Mouse (Mus musculus) retina, postnatal 1 day (tissue): ENCODE data around the gene Slc29a2.
A peak's percentile ranks its signal among the peaks of the same experiment; 100 is the strongest.

Experiments used
- DNase-seq: peaks from one replicate; pipeline ENCODE4 v3.0.0-alpha.2; 2012

Slc29a2 gene

GRCm38 (mm10) chr19:5023621-5024479, at the start of gene Slc29a2:
Gene Slc29a2 (plus strand): TSS chr19:5023860.
- peak; percentile 94 for DNase-seq

DNA sequence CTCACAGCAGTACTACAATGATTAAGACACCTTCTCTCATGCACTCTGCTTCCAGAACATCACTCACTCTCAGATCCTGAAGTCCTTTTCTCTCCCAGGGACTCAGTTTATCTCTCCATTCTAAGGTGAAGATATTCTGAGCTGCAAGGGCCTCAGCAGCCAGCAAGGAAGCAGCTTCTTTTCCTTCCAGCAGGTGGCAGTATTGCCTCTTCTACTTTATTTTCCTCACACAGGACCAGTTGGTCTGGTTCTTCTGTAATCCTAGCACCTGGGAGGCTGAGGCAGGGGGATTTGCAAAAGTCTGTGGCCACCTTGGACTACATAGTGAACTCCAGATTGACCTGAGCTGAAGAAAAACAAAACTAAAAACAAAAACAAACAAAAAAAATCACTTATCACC, 41.9 kb upstream of the Slc29a2 start:
- DNase-seq: peak; percentile 79

DNA sequence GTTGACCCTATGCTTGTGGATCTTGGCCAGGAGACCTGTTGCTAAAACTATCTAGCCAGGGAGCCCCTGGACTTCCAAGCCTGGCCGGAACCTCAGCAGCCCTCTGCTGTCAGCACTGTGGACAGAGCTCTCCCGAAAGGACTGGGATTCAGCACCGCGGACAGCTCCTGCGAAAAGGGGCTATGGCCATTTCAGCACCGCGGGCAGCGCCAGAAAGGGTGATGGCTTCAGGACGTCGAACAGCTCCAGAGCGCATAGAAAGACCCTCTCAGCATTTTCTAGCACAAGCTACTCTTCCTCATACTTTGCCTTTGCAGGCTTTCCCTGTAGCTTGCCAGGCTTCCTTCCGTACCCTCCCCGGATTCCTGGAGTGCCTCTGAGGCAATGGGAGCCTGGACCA, 34.6 kb upstream of the Slc29a2 start:
- DNase-seq: peak; percentile 87

GRCm38 (mm10) chr19:4989434-4990255, 34.0 kb upstream of the Slc29a2 start:
- peak; percentile 78 for DNase-seq

DNA sequence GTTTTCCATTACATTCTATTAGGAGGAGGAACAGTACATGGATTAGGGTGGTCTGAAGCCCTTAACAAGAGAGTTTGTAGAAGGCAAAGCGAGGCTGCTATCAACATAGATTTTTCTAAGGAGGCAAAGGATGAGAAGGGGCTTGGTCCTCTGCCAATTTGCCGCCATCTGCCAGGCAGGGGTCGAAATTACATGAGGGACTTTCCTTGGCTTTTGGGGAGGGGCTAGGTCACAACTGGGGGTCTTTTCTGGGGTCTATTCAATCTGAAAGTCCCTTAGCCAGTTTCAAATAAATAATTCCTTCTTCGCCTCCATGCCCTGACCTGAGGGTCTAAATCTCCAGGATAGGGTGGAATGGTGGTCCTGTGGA, 33.4 kb upstream of the Slc29a2 start, which contains the start of gene Npas4:
Npas4 (minus strand) TSS at position 61 of the 370 bp plus-strand sequence.
- no peak for DNase-seq

- peak; percentile 60 for DNase-seq
These were observed 32.9 kb upstream of the Slc29a2 start for GRCm38 (mm10) chr19:4990716-4991115.

- peak; percentile 29 for DNase-seq
These were observed 31.3 kb upstream of the Slc29a2 start for GRCm38 (mm10) chr19:4992371-4992770.

GRCm38 (mm10) chr19:4992904-4993303, 30.8 kb upstream of the Slc29a2 start:
- DNase-seq: peak; percentile 64

DNA sequence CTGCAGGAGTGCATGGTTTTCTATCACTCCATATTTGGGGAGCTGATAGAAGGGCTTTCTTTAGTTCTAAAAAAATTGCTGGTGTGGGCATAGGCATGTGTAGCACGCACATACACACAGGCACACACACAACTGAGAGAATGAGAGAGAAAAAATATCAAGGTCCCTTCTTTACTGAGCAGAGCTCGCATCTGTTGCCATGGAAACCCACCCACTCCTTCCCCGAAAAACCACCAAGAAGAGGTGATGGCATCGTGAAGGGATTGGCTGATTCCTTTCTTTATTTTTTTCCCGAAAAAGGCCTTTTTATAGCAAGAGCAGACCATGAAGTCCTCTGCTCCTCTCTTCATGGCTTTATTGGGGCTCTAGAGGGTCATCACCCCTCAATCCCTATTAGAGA, 29.6 kb upstream of the Slc29a2 start:
- DNase-seq: no peak

DNA sequence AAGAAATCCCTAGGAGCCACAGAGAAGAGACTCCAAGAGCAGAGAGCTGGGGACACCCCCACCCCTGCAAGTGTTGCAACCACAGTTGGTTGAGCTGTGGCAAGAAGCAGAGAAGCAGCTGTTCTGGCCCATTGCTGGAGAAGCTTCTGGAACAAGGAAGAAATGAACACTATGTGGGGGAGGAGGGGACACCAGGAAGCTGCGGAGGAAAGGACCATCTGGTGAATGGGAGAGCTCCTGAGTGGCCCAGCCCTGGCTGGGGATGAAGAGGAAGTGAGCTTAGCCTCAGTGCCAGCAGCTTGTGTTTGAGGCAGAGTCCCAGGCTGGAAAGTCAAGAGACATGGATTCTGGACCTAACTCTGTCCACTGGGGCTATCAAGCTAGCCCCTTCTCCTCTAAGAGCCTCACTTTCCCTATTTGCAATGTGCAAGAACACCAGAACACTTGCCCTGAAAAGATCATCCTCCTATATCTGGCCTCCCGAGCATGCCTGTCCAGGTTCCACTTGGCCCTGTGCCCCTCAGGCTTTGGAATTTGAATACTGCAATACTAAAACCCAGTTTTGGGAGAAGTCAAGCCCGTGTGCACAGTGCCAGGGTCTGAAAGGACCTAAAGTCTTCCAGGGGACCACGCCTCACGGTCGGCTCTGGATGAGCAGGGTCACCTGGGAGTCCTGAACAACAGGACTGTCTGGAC, 24.1 kb upstream of the Slc29a2 start:
- no peak for DNase-seq

- peak; percentile 95 for DNase-seq
These were observed 21.8 kb upstream of the Slc29a2 start for GRCm38 (mm10) chr19:5001666-5002406.

GRCm38 (mm10) chr19:5003644-5004043, 20.0 kb upstream of the Slc29a2 start:
- peak; percentile 39 for DNase-seq

GRCm38 (mm10) chr19:5004925-5005324, 18.7 kb upstream of the Slc29a2 start:
- DNase-seq: no peak

DNA sequence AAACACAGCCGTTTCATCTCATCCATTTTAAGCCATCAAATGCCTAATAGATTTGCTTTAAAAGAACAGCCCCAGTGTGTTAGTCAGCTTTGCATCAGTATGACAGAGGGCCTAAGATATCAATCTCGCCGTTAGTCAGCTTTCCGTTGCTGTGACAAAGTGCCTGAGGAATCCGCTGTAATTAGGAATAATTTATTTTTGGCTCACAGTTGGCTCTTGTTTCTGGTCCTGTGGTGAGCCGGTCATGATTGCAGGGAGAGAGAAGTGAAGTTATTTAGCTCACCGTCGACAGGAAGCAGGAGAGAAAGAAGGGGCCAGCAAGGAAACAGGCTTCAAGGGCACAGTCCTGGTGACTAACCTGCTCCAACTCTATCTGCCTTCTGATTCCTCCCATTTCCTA, 10.5 kb upstream of the Slc29a2 start:
- DNase-seq: no peak

- DNase-seq: peak; percentile 69
These were observed 8.7 kb upstream of the Slc29a2 start for GRCm38 (mm10) chr19:5014961-5015398.

DNA sequence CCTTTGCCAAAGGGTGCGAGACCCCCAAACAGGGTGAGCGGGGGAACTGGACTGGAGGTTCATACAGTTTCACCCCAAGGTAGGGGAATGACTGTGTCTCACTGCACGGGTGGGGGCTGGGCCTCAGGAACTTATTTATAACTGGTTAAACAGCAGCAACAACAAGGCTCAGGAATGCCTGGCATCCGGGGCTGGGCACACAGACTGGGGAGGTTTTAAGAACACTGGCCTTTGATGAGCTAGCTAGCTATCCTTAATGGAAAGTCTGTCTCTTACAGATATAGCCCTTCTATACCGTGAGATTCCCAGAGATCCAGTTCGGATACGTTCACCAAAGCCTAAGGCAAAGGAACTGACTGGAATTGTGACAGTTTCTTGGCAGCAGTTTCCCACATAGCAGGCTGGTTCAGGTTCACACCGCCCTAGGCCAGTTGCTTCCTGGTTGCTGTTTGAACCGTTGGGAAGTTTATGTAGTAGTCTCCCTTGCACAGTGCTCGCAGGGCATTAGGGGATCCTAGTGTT, 7.4 kb upstream of the Slc29a2 start:
- no peak for DNase-seq

GRCm38 (mm10) chr19:5016782-5017181, 6.9 kb upstream of the Slc29a2 start:
- peak; percentile 79 for DNase-seq

GRCm38 (mm10) chr19:5017611-5018010, 6.0 kb upstream of the Slc29a2 start:
- no peak for DNase-seq

GRCm38 (mm10) chr19:5018191-5018590, 5.5 kb upstream of the Slc29a2 start:
- DNase-seq: no peak

- DNase-seq: no peak
These were observed 2.2 kb upstream of the Slc29a2 start for GRCm38 (mm10) chr19:5021416-5021815.

DNA sequence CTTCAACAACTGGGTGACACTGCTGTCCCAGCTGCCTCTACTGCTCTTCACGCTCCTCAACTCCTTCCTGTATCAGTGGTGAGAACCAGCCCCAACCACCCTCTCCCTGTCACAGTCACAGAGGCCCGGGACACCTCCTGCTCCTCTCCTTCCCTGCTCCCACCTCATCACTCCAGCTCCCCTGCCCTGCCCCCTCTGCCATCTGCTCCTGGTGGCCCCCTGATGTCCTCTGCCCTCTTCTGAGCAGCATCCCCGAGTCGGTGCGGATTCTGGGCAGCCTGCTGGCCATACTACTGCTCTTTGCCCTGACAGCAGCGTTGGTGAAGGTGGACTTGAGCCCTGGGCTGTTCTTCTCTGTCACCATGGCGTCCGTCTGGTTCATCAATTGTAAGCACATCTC, 2.5 kb downstream of the Slc29a2 start:
- no peak for DNase-seq

DNA sequence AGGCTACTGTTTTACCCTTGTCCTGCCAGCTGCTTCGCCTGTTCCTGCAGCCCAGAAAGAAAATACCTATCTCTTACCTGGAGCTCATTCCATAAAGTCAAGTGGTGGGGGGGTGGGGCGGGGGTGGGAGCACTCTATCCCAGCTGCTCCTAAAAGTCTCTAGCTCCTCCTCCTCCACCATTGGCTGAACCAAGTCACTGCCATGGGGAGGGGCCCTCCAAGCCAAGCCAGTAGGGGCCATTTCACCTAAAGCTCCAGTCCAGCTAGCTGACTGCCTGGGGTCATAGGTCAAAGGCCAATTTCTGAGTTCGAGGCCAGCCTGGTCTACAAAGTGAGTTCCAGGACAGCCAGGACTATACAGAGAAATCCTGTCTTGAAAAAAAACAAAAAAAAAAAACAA, 9.0 kb downstream of the Slc29a2 start:
- no peak for DNase-seq
